Mouse (Mus musculus) heart, embryonic 12.5 days (tissue): Measurements from ENCODE around the gene Dyrk4. TPM values are rescaled to one million over a fixed set of nuclear protein-coding genes. Genes with fewer than 3 reads are reported as not detected.

Experiments used
- polyA plus RNA-seq: library from polyadenylated mRNA; unstranded; fragments of >200 nt; fragmentation: Nextera tagmentation; extraction: Ambion mirVana; gene quantifications from 2 replicates; pipeline ENCODE4 v1.2.1, GENCODE M21; 2016

Gene Dyrk4
- polyA plus RNA-seq, 1 experiment from 2014 or later, result not detected

Other genes starting within 250 kb of the Dyrk4 start
- gene Kcna6, start 181.2 kb downstream of the Dyrk4 start, polyA plus RNA-seq, result 2.0 and 2.5 TPM in 2 replicates
- gene Ndufa9, start 72.7 kb downstream of the Dyrk4 start, polyA plus RNA-seq, result 346 and 353 TPM in 2 replicates
- not detected in 2 replicates for gene Akap3, start 68.7 kb downstream of the Dyrk4 start, polyA plus RNA-seq
- 39.1 and 42.5 TPM in 2 replicates for gene Rad51ap1, start 17.7 kb upstream of the Dyrk4 start, polyA plus RNA-seq
- 12.6 and 13.2 TPM in 2 replicates for gene D6Wsu163e, start 18.1 kb upstream of the Dyrk4 start, polyA plus RNA-seq
- 0.06 and 0.13 TPM in 2 replicates for gene Fgf6, start 93.7 kb upstream of the Dyrk4 start, polyA plus RNA-seq
- gene Fgf23, start 151.1 kb upstream of the Dyrk4 start, polyA plus RNA-seq, result 0.27 and 0.40 TPM in 2 replicates
- gene Tigar, start 187.7 kb upstream of the Dyrk4 start, polyA plus RNA-seq, result 9.1 and 9.2 TPM in 2 replicates
- 650 and 669 TPM in 2 replicates for gene Ccnd2, start 230.4 kb upstream of the Dyrk4 start, polyA plus RNA-seq